Mouse (Mus musculus): ENCODE measurements around the gene Gpalpp1. TPM values are rescaled to one million over a fixed set of nuclear protein-coding genes. Genes with fewer than 3 reads are reported as not detected.

Gene Gpalpp1
- 10 to 100 TPM; 16.3 to 16.7 TPM for total RNA-seq (2021)
- long read RNA-seq, experiment 1, full-length matches to known transcripts = 6 of 10 reads
- long read RNA-seq, experiment 1, partial matches to known transcripts = 0 of 10 reads
- long read RNA-seq, experiment 1, other reads (novel, unspliced or antisense) = 4 of 10 reads
- long read RNA-seq, experiment 2, full-length matches to known transcripts = 7 of 8 reads
- long read RNA-seq, experiment 2, partial matches to known transcripts = 0 of 8 reads
- long read RNA-seq, experiment 2, other reads (novel, unspliced or antisense) = 1 of 8 reads

- DNase-seq = peak; percentile 91
Measured at GRCm38 (mm10) chr14:76110396-76111221, at the start of gene Gpalpp1, which contains the start of gene Nufip1. TSS of gene Gpalpp1 (minus strand) at chr14:76110760. TSS of gene Nufip1 (plus strand) at chr14:76110891.

GRCm38 (mm10) chr14:76158192-76158785 lies 47.7 kb upstream of the Gpalpp1 start:
- no peak for DNase-seq

- no peak for DNase-seq
Measured at GRCm38 (mm10) chr14:76153828-76154227, 43.3 kb upstream of the Gpalpp1 start.

GRCm38 (mm10) chr14:76153003-76153675 lies 42.6 kb upstream of the Gpalpp1 start:
- DNase-seq = no peak

GRCm38 (mm10) chr14:76152162-76153002 lies 41.8 kb upstream of the Gpalpp1 start:
- DNase-seq = peak; percentile 96

GRCm38 (mm10) chr14:76151820-76152161 lies 41.2 kb upstream of the Gpalpp1 start:
- DNase-seq = no peak

GRCm38 (mm10) chr14:76151011-76151410 lies 40.5 kb upstream of the Gpalpp1 start:
- no peak for DNase-seq

GRCm38 (mm10) chr14:76150499-76150898 lies 39.9 kb upstream of the Gpalpp1 start:
- DNase-seq = no peak

- peak; percentile 94 for DNase-seq
Measured at GRCm38 (mm10) chr14:76149531-76150179, 39.1 kb upstream of the Gpalpp1 start.

GRCm38 (mm10) chr14:76148294-76148693 lies 37.7 kb upstream of the Gpalpp1 start:
- no peak for DNase-seq

GRCm38 (mm10) chr14:76147061-76147460 lies 36.5 kb upstream of the Gpalpp1 start:
- no peak for DNase-seq

GRCm38 (mm10) chr14:76145868-76146267 lies 35.3 kb upstream of the Gpalpp1 start:
- DNase-seq = no peak

- no peak for DNase-seq
Measured at GRCm38 (mm10) chr14:76145248-76145647, 34.7 kb upstream of the Gpalpp1 start.

- no peak for DNase-seq
Measured at GRCm38 (mm10) chr14:76134975-76135374, 24.4 kb upstream of the Gpalpp1 start.

- DNase-seq = no peak
Measured at GRCm38 (mm10) chr14:76128174-76128573, 17.6 kb upstream of the Gpalpp1 start.

GRCm38 (mm10) chr14:76127311-76127710 lies 16.8 kb upstream of the Gpalpp1 start:
- no peak for DNase-seq

- no peak for DNase-seq
Measured at GRCm38 (mm10) chr14:76122663-76123058, 12.1 kb upstream of the Gpalpp1 start.

- peak; percentile 63 for DNase-seq
Measured at GRCm38 (mm10) chr14:76121901-76122662, 11.5 kb upstream of the Gpalpp1 start.

- DNase-seq = no peak
Measured at GRCm38 (mm10) chr14:76120472-76120871, 9.9 kb upstream of the Gpalpp1 start.

- no peak for DNase-seq
Measured at GRCm38 (mm10) chr14:76118963-76119362, 8.4 kb upstream of the Gpalpp1 start.

Measured in adrenal gland, postnatal 10 days (tissue).